Mouse (Mus musculus): ENCODE measurements around the gene Pibf1.

Gene Pibf1

DNA sequence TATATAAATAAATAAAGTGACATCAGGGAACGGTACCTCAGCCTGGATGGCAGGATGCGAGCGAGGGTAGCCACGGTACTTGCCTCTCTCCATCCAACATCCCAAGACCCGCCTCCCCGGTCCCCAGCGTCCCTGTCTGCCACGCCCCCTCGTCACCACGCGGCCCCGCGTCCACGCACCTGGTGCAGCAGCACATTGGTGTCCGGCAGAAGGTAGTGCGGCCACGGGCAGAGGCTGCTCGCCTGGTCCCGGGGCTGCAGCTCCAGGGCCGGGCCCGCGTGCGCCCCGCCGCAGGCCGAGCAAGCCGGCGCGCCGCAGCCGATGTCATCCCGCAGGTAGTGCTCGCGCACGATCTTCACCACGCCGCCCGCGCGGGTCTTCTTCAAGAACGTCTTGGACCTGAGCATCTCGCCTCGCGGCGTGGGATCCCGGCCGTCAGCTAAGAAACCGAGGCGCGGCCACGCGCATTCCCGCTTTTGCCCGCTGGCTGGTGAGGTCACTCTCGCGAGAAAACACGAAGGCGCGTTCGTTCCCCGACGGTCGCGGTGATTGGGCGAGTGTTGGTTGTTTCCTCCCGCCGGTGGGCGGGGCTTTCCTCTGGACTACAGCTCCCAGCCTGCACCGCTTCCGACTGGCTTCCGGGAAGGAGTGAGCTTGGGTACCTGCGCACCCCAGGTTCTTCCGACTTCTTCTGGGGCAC is at the start of gene Pibf1, which contains the start of gene Dis3:
Pibf1 (plus strand) TSS at position 158 of the 700 bp plus-strand sequence.
Dis3 (minus strand) TSS at position 504 of the 700 bp plus-strand sequence.
- peak; percentile 99 for DNase-seq (ENCODE audit: low read depth, low spot score)

DNA sequence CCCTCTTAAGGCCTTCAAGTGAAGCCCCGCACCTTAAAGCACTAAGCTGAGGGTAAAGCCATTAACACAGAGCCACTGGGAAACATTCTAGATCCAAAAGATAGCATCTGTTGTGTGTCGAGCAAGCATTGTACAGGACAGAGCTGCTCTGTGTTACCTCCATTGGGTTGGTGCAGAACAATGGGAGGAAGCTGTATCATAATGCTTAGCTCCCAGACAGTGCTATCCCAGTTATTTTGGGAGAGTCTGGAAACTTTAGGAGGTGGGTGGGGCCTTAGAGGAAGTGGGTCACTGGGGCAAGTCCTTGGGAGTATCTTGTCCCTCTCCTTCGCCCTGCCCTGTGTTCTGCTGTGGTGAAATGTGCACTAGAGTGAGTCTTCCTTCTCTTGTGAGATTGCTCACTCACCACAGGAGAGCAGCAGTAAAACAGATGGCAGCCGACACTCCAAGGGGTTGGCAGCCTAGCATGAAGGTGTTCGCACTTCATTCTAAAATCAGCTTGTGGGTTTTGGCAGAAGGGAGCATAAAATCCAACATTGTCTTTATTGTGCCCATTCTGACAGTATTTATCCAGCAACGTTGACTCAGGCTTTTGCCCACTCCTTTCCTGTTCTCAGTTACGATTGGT is 40.2 kb upstream of the Pibf1 start:
- peak; percentile 45 for DNase-seq (ENCODE audit: low read depth, low spot score)

GRCm38 (mm10) chr14:99060616-99061015 is 38.6 kb upstream of the Pibf1 start:
- DNase-seq (ENCODE audit: low read depth, low spot score), result no peak

- no peak for DNase-seq (ENCODE audit: low read depth, low spot score)
Observed at GRCm38 (mm10) chr14:99063091-99063490, 36.1 kb upstream of the Pibf1 start.

DNA sequence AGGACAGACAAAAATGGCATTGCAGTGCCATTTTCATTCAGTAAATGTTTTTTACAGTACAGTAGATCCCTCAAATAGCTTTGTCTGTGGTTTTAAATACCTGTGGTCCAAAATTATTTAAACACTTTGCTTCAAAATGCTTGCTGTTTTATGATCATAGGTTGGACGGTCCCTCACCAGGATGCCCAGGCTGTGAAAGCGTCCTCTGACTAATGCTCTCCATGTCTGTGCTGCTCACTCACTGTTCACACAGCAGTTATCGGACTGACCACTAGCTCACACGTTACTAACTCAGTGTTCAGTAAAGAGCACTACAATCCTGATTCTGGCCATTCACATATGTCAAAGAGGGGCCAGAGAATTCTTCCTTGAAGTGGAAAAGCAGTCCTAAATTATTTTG is 28.1 kb upstream of the Pibf1 start:
- peak; percentile 14 for DNase-seq (ENCODE audit: low read depth, low spot score)

- no peak for DNase-seq (ENCODE audit: low read depth, low spot score)
Observed at GRCm38 (mm10) chr14:99088947-99089346, 10.3 kb upstream of the Pibf1 start.

DNA sequence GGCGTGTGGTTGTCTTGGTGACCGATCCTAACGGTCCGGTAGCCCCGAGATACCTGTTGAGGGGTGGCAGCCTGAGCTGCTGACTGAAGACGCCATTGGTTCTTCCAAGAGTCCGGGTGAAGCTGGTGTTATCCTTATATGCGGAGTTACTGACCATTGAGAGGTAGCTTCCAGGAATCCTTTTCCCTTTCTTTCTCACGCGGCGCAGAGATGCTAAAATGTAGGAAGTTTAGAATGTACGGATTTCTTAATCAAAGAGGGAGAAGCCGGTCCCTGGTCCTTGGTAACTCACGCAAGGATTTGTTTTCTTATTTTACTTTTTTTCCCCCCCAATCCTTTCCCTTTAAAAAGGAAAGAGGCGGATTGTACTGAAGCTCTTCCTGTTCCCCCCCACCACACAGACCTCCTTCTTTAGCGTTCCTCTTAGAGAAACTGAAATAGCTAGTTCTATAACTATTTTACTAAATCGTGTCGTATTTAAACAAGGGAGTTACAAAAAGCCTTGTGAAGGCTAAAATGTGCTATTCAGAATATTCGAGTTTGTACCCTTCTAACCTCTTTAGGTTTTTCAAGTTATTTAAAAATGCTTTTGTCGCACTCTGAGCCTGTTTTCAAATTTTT is 853 bp downstream of the Pibf1 start:
- DNase-seq (ENCODE audit: low read depth, low spot score), result no peak

- DNase-seq (ENCODE audit: low read depth, low spot score), result no peak
Observed at GRCm38 (mm10) chr14:99103050-99103449, 3.8 kb downstream of the Pibf1 start.

GRCm38 (mm10) chr14:99104542-99105123 is 5.4 kb downstream of the Pibf1 start:
- no peak for DNase-seq (ENCODE audit: low read depth, low spot score)

DNA sequence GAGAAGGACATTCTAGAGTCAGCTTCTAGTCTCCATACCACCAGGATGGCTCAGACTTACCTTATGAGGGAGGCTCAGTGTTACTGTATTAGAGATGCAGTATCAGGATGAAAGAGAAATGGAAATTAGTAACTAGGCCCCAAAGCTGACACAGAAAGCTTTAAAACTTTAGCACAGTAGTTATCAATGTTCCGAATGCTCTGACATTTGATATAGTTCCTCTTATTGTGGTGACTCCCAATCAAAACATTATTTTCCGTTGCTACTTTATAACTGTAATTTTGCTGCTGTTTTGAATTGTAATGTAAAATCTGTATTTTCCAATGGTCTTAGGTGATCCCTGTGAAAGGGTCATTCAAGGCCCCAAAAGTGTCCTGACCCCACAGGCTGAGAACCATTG is 7.4 kb downstream of the Pibf1 start:
- DNase-seq (ENCODE audit: low read depth, low spot score), result no peak

DNA sequence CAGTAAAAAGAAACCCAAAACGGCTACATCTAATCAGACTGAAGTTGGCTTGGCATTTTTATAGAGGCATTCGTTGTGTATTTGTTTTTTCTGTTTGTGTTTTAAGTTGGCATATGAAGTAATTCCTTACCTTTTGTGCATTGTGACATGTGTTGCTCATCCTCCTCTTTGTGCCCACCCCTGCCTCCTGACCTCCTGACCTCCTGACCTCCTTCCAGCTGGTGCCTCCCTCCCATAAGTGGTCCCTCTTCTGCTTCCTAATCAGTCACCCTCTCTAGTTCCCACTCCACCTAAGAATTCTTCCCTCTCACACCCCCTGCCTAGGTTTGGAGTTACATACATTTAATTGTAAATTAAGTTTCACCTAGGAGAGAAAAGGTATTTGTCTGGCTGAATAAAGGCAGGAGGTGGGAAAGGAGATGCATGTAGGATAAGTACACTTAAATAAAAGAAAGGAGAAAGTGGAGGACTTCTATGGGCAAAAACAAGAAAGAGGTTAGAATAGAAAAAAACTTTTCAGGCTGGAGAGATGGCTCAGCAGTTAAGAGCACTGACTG is 8.5 kb downstream of the Pibf1 start:
- peak; percentile 93 for DNase-seq (ENCODE audit: low read depth, low spot score)

- no peak for DNase-seq (ENCODE audit: low read depth, low spot score)
Observed at GRCm38 (mm10) chr14:99108762-99109161, 9.5 kb downstream of the Pibf1 start.

DNA sequence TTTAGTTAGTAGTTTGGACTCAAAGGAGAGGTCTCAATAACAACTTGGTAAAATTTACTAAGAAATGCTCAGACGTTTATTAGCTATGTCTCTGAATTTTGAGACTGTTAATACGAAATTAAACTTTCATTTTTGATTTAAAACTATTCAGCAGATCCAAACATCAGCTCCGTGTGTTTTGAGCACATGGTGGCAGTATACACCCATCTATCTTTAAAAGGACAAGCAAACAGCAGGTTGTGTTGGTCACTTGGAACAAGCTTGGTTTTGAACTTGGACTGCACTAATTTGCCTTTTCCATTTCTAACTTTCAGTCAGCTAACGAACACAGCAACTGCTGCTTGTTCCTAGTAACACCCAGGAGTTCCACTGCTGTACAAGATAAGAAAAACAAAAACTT is 18.4 kb downstream of the Pibf1 start:
- DNase-seq (ENCODE audit: low read depth, low spot score), result no peak

GRCm38 (mm10) chr14:99121584-99122339 is 22.5 kb downstream of the Pibf1 start:
- no peak for DNase-seq (ENCODE audit: low read depth, low spot score)

DNA sequence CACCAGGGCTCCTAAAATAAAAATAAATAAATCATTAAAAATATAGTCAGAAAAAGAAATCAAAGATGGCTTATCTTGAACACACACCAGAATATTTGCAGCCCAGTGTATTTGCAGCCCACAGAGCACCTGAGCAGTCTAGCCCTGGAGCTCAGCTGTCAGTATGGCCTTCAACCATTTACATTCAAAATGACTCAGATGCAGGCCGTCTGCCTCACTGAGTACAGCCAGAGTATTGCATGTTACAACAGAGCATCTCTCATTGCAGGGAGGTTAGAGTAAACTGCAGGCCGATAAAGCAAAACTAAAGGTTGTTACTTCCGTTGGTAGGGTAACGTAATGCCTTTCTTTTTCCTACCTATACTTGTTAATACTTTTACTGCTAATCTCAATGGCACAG is 24.9 kb downstream of the Pibf1 start:
- DNase-seq (ENCODE audit: low read depth, low spot score), result peak; percentile 37

- DNase-seq (ENCODE audit: low read depth, low spot score), result no peak
Observed at GRCm38 (mm10) chr14:99126713-99127112, 27.5 kb downstream of the Pibf1 start.

GRCm38 (mm10) chr14:99127509-99127908 is 28.3 kb downstream of the Pibf1 start:
- no peak for DNase-seq (ENCODE audit: low read depth, low spot score)

DNA sequence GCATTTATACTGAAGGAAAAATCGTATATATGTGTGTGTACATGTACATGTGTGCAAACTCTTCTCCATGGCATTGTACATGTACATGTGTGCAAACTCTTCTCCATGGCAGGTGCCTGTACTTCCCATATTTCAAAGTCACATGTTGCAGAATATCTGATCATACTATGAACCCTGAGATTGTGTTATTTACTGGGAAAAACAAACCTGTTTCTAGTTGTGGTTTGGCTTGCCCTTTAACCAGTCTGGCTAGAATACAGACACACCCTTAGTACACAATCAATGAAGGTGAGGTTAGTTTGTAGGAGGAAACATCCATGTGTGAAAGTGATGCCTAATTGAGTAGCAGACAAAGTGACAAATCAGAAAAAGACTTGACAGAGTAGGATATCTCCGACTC is 29.8 kb downstream of the Pibf1 start:
- no peak for DNase-seq (ENCODE audit: low read depth, low spot score)

DNA sequence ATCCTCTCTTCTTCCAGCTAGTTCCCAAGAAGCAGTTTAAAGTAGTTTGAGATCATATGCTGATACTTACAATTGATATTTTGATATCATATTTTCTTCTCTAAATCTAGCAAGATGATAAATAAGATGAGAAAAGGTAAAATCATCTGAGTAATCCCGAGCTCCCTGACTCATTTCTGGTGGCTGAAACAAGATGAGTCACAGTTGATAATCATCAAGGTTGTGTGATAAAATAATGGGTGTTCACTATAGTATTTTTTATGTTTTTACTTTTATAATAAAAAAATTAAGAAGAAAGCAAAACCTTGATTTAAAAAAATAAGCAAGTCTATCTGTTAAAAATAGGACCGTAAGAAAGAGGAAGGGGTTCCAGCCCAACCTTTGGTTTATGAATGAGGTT is 34.8 kb downstream of the Pibf1 start:
- no peak for DNase-seq (ENCODE audit: low read depth, low spot score)

GRCm38 (mm10) chr14:99135761-99136160 is 36.5 kb downstream of the Pibf1 start:
- no peak for DNase-seq (ENCODE audit: low read depth, low spot score)

- DNase-seq (ENCODE audit: low read depth, low spot score), result no peak
Observed at GRCm38 (mm10) chr14:99136297-99136696, 37.1 kb downstream of the Pibf1 start.
